Mouse (Mus musculus) stomach, postnatal 0 days (tissue): ENCODE measurements around the gene Dlgap1. TPM values are rescaled to one million over a fixed set of nuclear protein-coding genes. Genes with fewer than 3 reads are reported as not detected.
A peak's percentile ranks its signal among the peaks of the same experiment; 100 is the strongest.

Experiments used
- ATAC-seq: fragments of 200-750 bp; cut with Nextera tagmentation; 2 replicates; pipeline ENCODE4 v1.8.0; 2017; ENCODE audit not compliant: low FRiP score, low TSS enrichment
- DNase-seq: peaks from one replicate; pipeline ENCODE4 v3.0.0-alpha.2; 2016; ENCODE audit warnings: low spot score
- H3K27ac ChIP-seq: fragments of 300-500 bp; sonication (generic); replicated peaks from 2 replicates; pipeline ENCODE4 v1.5.1; 2014; ENCODE audit warnings: mild to moderate bottlenecking, control low read depth
- H3K27me3 ChIP-seq: fragments of 300-500 bp; sonication (generic); 2 replicates; pipeline ENCODE4 v1.6.1; 2014; ENCODE audit warnings: low read length; ENCODE audit not compliant: control insufficient read depth, insufficient read depth
- H3K36me3 ChIP-seq: fragments of 300-500 bp; sonication (generic); 2 replicates; pipeline ENCODE4 v1.6.1; 2014; ENCODE audit warnings: low read length, mixed read lengths; ENCODE audit not compliant: control insufficient read depth, insufficient read depth
- H3K4me1 ChIP-seq: fragments of 300-500 bp; sonication (generic); replicated peaks from 2 replicates; pipeline ENCODE4 v1.6.1; 2014; ENCODE audit warnings: antibody characterized with exemption; ENCODE audit not compliant: control insufficient read depth, insufficient read depth
- H3K4me2 ChIP-seq: fragments of 300-500 bp; sonication (generic); replicated peaks from 2 replicates; pipeline ENCODE4 v1.6.1; 2014; ENCODE audit warnings: low read depth, mild to moderate bottlenecking, control low read depth, moderate library complexity
- H3K4me3 ChIP-seq: fragments of 300-500 bp; sonication (generic); 2 replicates; pipeline ENCODE4 v1.5.1; 2014; ENCODE audit warnings: low read depth, low read length, control low read depth
- H3K9ac ChIP-seq: fragments of 300-500 bp; sonication (generic); 2 replicates; pipeline ENCODE4 v1.6.1; 2014; ENCODE audit warnings: mild to moderate bottlenecking, low read length, control low read depth, mixed read lengths
- H3K9me3 ChIP-seq: fragments of 300-500 bp; sonication (generic); 2 replicates; pipeline ENCODE4 v1.6.1; 2016; ENCODE audit warnings: low read length; ENCODE audit not compliant: control insufficient read depth
- CTCF ChIP-seq: IDR thresholded peaks from 2 replicates; pipeline ENCODE4 v1.5.1; 2016; ENCODE audit warnings: antibody characterized with exemption, low read depth, mild to moderate bottlenecking, moderate library complexity
- EP300 ChIP-seq: optimal IDR thresholded peaks from 2 replicates; pipeline ENCODE3; 2016; ENCODE audit warnings: antibody characterized with exemption
- WGBS: fragments of 180-500 bp; shearing (Covaris S2); extraction: QIAGEN DNeasy Blood & Tissue Kit; methylation state at CpG from one replicate; pipeline ENCODE4 v1.1.7; 2014; 5-methylcytosine and 5-hydroxymethylcytosine counted together
- polyA plus RNA-seq: library from polyadenylated mRNA; unstranded; fragments of >200 nt; fragmentation: Nextera tagmentation; extraction: Ambion mirVana; gene quantifications from 2 replicates; pipeline ENCODE4 v1.2.1, GENCODE M21; 2015

Gene Dlgap1
- polyA plus RNA-seq: 1.6 and 2.1 TPM in 2 replicates

GRCm38 (mm10) chr17:69969021-69969815 lies at the start of gene Dlgap1:
Gene Dlgap1 (plus strand): TSS chr17:69969073.
- H3K4me3 ChIP-seq: peak within 1 kb of the TSS; percentile 46
- peak; percentile 77 for DNase-seq
- TF ChIP-seq CTCF (peak; percentile 62), EP300 (no peak)
- under 1% methylated on average over 89 of the region's 105 CpGs for WGBS
- H3K4me1 ChIP-seq: no peaks in the 10 kb centered on the region
- H3K9ac ChIP-seq: no peak within 1 kb of the TSS
- ATAC-seq: peak; percentile 96
- no peak within 1 kb of the TSS for H3K27ac ChIP-seq
- peak within 1 kb of the TSS; percentile 80 for H3K4me2 ChIP-seq
- no peaks in the 10 kb centered on the region for H3K9me3 ChIP-seq
- peaks cover 8% of the 10 kb centered on the region; the same call in 1 of the 2 replicates for H3K27me3 ChIP-seq
- H3K36me3 ChIP-seq: no peaks in the 10 kb centered on the region

- ATAC-seq (no peak), DNase-seq (no peak)
- Histone ChIP-seq H3K4me1 (no peaks in the 10 kb centered on the region), H3K27me3 (no peaks in the 10 kb centered on the region), H3K4me3 (no peak overlapping the region), H3K27ac (no peak overlapping the region), H3K36me3 (no peaks in the 10 kb centered on the region), H3K9me3 (no peaks in the 10 kb centered on the region), H3K9ac (no peak overlapping the region), H3K4me2 (no peak overlapping the region)
- 59% methylated on average over 1 of the region's 1 CpGs for WGBS
- TF ChIP-seq CTCF: no peak
- no peak for TF ChIP-seq EP300
These were observed 13.9 kb upstream of the Dlgap1 start for GRCm38 (mm10) chr17:69954936-69955335.

- H3K9ac ChIP-seq: no peak overlapping the region
- ATAC-seq (0 out of 2 replicates have a peak, but pooled peaks have one; percentile 11), DNase-seq (peak; percentile 13)
- peaks cover 8% of the 10 kb centered on the region; the same call in 1 of the 2 replicates for H3K27me3 ChIP-seq
- no peaks in the 10 kb centered on the region for H3K9me3 ChIP-seq
- no peak overlapping the region for H3K27ac ChIP-seq
- no peaks in the 10 kb centered on the region for H3K36me3 ChIP-seq
- 4% methylated on average over 42 of the region's 43 CpGs for WGBS
- no peak for TF ChIP-seq CTCF
- TF ChIP-seq EP300: no peak
- no peaks in the 10 kb centered on the region for H3K4me1 ChIP-seq
- H3K4me2 ChIP-seq: peak overlapping the region; percentile 80
- H3K4me3 ChIP-seq: peak overlapping the region; percentile 46
These were observed 1.2 kb downstream of the Dlgap1 start for GRCm38 (mm10) chr17:69969816-69970750.

- no peak for ATAC-seq
- WGBS: 49% methylated on average over 3 of the region's 3 CpGs
- H3K4me1 ChIP-seq: no peaks in the 10 kb centered on the region
- no peak overlapping the region for H3K27ac ChIP-seq
- DNase-seq: no peak
- H3K36me3 ChIP-seq: no peaks in the 10 kb centered on the region
- TF ChIP-seq CTCF: no peak
- no peak for TF ChIP-seq EP300
- H3K9me3 ChIP-seq: no peaks in the 10 kb centered on the region
- H3K27me3 ChIP-seq: peaks cover 8% of the 10 kb centered on the region; the same call in 1 of the 2 replicates
- H3K9ac ChIP-seq: no peak overlapping the region
- H3K4me2 ChIP-seq: no peak overlapping the region
- H3K4me3 ChIP-seq: no peak overlapping the region
These were observed 4.2 kb downstream of the Dlgap1 start for GRCm38 (mm10) chr17:69973081-69973480.

GRCm38 (mm10) chr17:69973991-69974390 lies 5.1 kb downstream of the Dlgap1 start:
- DNase-seq (no peak), ATAC-seq (no peak)
- Histone ChIP-seq H3K4me3 (no peak overlapping the region), H3K27me3 (peaks cover 5% of the 10 kb centered on the region; the same call in 1 of the 2 replicates), H3K27ac (no peak overlapping the region), H3K9me3 (no peaks in the 10 kb centered on the region), H3K4me2 (no peak overlapping the region), H3K4me1 (no peaks in the 10 kb centered on the region), H3K36me3 (no peaks in the 10 kb centered on the region), H3K9ac (no peak overlapping the region)
- TF ChIP-seq CTCF (no peak), EP300 (no peak)
- 49% methylated on average over 6 of the region's 6 CpGs for WGBS
